Mouse (Mus musculus): Measurements from ENCODE around the gene Ube3b.

The Ube3b gene

DNA sequence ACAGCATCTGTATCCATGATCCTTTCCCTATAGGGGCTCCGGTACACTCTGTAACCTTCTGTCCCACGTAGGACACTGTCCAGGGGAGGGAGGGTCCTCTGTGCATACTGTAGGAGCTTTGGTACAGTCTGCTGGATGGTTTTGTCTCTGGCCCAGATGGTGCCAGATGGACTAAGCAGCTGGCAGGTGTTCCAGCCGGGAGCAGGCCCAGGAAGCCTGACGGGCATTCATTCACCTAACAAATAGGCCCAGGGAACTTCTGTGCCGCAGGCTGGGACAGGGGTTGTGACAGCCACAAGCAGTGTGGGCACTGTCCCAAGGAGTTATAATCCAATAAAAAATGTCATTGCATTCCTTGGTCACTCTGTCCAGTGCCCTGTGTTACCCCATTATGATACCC lies 43.6 kb downstream of the Ube3b start:
- DNase-seq (ENCODE audit: low spot score in 2 of 2) = no peak

DNA sequence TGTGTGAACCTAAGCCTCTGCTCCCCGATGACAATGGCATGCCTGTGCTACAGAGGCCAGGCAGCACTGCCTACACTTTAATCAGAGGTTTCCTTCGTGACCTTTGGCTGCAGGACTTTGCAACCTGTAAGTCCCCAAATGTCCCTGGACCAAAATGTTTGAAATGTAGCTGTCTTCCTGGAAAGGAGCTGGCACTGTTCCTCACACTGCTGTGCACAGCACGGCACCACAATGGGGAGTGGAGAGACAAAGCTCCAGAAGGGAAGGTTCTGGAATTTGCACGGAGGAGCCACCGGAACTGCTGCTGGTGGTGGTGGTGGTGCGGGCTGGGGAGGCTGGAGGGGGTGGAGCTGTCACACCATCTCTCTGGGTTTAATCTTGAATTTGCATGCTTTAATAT lies 46.3 kb downstream of the Ube3b start:
- no peak for DNase-seq (ENCODE audit: low spot score in 2 of 2)

DNA sequence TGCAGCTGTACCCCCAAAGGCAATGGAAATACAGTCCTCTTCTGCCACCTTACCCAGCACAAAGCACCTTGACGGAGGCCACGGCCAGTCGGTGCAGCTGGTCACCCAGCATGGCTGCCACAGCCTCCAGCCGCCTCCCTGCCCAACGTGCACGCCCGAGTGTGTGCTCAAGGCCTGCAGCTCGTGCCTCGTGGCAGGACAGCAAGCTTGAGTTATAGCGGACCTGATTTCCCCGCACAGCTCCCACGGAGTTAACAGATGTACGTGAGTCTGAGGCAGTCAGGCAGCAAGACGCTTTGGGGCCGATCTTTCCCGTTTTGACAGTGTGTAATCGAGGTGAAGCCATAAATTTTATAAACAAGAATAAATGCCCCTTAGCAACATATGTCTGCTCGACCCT lies 48.2 kb downstream of the Ube3b start:
- DNase-seq (ENCODE audit: low spot score in 2 of 2) = no peak

GRCm38 (mm10) chr5:114429781-114430180 lies 49.4 kb downstream of the Ube3b start:
- DNase-seq (ENCODE audit: low spot score in 2 of 2) = no peak

GRCm38 (mm10) chr5:114434359-114434758 lies 54.0 kb downstream of the Ube3b start:
- DNase-seq (ENCODE audit: low spot score in 2 of 2) = no peak

DNA sequence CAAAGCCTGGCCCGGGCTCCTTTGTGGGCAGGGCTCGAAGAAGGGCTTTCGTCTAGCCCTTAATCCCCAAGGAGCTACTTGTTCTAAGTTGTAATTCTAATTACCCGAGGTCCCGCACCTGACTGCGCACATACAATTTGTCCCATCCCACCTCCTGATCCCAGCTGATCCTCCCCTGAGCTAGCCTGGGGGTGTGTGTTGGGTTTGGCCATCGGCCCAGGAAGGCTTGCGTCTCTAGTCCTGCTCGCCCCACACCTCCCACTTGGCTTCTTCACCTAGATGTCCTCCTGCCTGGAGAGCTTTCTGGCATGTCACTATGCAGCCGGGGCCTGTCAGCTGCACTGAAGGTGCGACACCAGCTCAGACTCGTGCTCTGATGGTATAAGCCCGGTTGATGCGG lies 55.2 kb downstream of the Ube3b start:
- no peak for DNase-seq (ENCODE audit: low spot score in 2 of 2)

DNA sequence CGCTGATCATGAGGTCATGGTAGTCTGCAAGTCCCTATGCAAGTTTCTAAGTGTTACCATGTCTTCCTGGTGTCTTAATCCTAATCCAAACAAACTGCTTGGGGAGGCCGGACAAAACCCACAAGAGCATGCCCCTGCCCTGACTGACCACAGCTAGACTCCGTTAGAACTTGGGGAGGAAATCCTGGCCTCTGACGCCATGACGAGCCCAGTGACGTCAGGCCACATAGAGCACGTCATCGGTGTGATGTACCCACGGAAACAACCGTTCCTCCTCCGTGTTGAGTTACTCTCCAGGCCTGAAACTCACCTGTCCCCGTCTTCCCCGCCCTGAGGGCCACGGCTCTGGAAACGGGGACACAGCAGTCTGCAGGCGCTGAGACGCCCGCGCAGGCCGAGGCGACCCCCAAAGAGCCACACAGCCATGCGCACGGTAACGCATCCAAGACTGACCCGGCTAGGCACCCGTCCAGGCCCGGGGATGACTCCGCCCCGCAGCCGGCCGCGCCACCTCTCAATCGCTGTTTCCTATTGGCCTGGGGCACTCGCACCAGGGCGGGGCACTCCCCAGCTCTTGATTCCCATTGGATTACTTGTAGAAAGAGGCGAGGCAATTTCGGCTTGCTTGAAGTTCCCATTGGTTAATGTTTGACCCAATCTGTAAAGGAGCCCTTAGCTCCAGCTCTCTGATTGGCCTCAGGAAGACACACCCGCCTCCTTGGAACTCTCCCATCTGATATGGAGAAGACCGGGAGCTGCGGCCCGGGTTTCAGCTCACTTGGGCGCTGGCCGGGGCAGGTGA lies 63.4 kb downstream of the Ube3b start, which contains the start of the genes Mmab and Mvk:
Gene Mmab (minus strand): TSS at position 495 of the 802 bp plus-strand sequence.
Gene Mvk (plus strand): TSS at position 704 of the 802 bp plus-strand sequence.
- peak; percentile 98 for DNase-seq (ENCODE audit: low spot score in 2 of 2)

GRCm38 (mm10) chr5:114444368-114444692 lies 63.9 kb downstream of the Ube3b start:
- DNase-seq (ENCODE audit: low spot score in 2 of 2) = no peak

- no peak for DNase-seq (ENCODE audit: low spot score in 2 of 2)
Observed at GRCm38 (mm10) chr5:114449011-114449410, 68.6 kb downstream of the Ube3b start.

DNA sequence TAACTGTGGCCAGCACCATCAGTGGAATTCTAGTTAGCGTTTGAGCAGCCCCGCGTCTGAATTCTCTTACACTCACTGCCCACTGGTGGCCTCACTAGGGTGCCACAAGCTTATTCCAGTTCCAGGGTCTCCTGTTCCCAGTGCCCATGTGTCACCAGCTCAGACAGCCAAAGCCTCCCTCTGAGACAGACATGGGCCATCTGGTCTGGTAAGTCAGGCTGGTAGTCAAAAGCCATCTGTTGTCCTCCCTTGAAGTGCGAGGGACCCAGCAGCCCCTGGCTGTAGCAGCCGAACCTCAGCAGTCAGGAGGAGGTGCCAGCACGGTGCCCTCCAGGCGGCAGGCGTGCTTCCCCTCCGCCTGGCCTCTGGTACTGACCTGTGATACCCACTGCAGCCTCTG lies 75.9 kb downstream of the Ube3b start:
- DNase-seq (ENCODE audit: low spot score in 2 of 2) = no peak

GRCm38 (mm10) chr5:114456995-114457605 lies 76.7 kb downstream of the Ube3b start:
- DNase-seq (ENCODE audit: low spot score in 2 of 2) = no peak

- peak; percentile 51 to 59 for DNase-seq (ENCODE audit: low spot score in 2 of 2)
Observed at GRCm38 (mm10) chr5:114461238-114461637, 80.8 kb downstream of the Ube3b start.

DNA sequence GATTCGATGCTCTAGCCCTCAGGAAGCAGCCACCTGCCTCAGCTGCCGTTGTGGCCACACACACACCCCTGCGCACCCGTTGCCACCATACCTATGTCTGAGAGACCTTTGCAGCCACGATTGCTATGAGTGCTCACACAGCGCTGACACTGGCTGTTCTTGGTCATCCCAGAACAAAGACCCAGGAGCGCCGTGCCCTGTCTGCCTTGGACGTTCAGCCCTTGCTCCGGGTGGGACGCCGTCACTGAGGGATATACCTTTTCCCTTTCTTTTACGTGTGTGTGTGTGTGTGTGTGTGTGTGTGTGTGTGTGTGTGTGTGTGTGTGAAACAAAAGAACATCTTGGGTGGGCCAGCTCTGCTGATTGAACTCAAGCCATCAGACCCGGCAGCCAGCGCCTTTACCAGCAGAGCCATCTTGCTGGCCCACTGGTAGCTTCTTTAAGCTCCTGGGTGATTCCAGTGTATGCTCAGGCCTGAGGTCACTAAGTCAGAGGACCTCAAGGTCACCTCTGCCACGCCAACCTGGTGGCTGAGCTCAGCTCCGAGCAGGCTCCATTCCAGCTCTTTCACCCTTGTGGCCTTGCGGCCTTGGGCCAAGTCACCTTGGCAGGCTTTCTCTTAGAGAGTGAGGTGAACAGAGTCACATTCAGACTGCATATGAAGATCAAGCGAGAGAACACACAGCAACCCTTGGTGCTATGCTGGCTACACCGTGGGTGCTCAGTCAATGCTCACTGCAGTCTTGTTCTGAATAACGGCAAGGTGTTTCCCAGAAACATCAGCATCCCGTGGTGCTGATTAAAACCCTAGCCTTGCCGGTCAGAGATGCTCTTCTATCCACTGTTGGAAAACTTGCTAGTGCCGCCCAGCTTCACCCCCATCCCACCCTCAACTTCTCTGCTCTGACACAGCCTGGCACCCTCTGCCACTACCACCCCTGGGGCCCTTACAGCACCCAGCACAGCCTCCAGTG lies 81.9 kb downstream of the Ube3b start:
- no peak for DNase-seq (ENCODE audit: low spot score in 2 of 2)

DNA sequence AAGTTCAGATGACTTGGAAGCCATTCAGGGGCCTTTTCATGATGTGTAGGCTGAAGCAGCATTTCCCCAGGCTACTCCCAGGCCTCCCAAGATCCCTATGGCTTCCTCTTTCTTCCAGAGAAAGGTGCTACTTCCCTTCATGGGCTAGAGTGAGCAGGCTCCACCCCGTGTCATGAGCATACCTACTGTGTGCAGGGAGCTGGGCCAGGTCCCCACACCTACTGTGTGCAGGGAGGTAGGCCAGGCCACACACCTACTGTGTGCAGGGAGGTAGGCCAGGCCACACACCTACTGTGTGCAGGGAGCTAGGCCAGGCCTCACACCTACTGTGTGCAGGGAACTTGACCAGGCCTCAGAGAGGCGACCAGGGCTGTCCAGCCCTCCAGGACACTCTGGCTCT lies 84.2 kb downstream of the Ube3b start:
- DNase-seq (ENCODE audit: low spot score in 2 of 2) = no peak

DNA sequence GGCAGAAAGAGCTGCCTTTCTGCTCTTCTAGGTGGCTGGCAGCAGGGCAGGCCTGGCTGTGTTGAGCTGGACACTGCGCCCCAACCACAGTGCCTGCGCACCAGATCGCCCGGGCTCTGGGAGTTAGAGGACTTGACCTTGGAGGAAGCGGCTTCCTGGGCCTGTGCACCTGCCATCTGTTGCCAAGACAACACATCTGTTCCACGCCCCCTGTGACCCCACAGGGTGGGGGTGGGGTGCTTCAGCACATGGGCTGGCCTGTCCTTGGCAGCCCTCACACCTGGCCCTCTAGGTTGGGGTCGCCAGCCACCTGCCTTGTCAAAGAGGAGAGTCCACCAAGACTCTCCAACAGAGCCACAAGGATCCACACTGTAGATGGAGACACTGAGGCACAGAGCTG lies 85.2 kb downstream of the Ube3b start:
- no peak for DNase-seq (ENCODE audit: low spot score in 2 of 2)

DNA sequence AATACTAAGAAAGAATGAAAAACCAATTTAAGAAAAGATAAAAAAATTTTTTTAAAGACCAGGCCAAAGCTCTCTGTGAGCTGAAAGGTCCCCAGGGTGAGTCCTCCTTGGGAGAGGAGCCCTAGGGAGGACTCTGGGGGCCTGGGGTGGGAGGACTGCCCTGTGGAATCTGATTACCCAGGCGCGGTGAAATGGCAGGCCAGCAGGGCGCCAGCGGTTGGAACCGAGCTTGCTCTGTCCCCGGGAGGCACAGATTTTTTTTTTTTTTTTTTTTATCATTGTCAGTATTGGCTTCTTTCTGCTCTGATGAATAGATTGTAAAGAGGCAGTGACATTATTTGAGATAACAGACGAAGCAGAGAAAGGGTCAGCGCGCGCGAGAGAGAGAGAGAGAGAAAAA lies 86.6 kb downstream of the Ube3b start:
- DNase-seq (ENCODE audit: low spot score in 2 of 2) = no peak

- peak in 1 of 2 experiments; percentile 12 for DNase-seq (ENCODE audit: low spot score in 2 of 2)
Observed at GRCm38 (mm10) chr5:114467430-114467829, 87.0 kb downstream of the Ube3b start.

- no peak for DNase-seq (ENCODE audit: low spot score in 2 of 2)
Observed at GRCm38 (mm10) chr5:114468007-114468406, 87.6 kb downstream of the Ube3b start.

- DNase-seq (ENCODE audit: low spot score in 2 of 2) = no peak
Observed at GRCm38 (mm10) chr5:114470359-114470758, 90.0 kb downstream of the Ube3b start.
